Mouse (Mus musculus) stomach, postnatal 0 days (tissue): Measurements from ENCODE around the gene Ddx39. TPM values are rescaled to one million over a fixed set of nuclear protein-coding genes. Genes with fewer than 3 reads are reported as not detected.
A peak's percentile ranks its signal among the peaks of the same experiment; 100 is the strongest.

Experiments
- ATAC-seq: fragments of 200-750 bp; cut with Nextera tagmentation; 2 replicates; pipeline ENCODE4 v1.8.0; 2017; ENCODE audit not compliant: low FRiP score, low TSS enrichment
- DNase-seq: peaks from one replicate; pipeline ENCODE4 v3.0.0-alpha.2; 2016; ENCODE audit warnings: low spot score
- H3K27ac ChIP-seq: fragments of 300-500 bp; sonication (generic); replicated peaks from 2 replicates; pipeline ENCODE4 v1.5.1; 2014; ENCODE audit warnings: mild to moderate bottlenecking, control low read depth
- H3K27me3 ChIP-seq: fragments of 300-500 bp; sonication (generic); 2 replicates; pipeline ENCODE4 v1.6.1; 2014; ENCODE audit warnings: low read length; ENCODE audit not compliant: control insufficient read depth, insufficient read depth
- H3K36me3 ChIP-seq: fragments of 300-500 bp; sonication (generic); 2 replicates; pipeline ENCODE4 v1.6.1; 2014; ENCODE audit warnings: low read length, mixed read lengths; ENCODE audit not compliant: control insufficient read depth, insufficient read depth
- H3K4me1 ChIP-seq: fragments of 300-500 bp; sonication (generic); replicated peaks from 2 replicates; pipeline ENCODE4 v1.6.1; 2014; ENCODE audit warnings: antibody characterized with exemption; ENCODE audit not compliant: control insufficient read depth, insufficient read depth
- H3K4me2 ChIP-seq: fragments of 300-500 bp; sonication (generic); replicated peaks from 2 replicates; pipeline ENCODE4 v1.6.1; 2014; ENCODE audit warnings: low read depth, mild to moderate bottlenecking, control low read depth, moderate library complexity
- H3K4me3 ChIP-seq: fragments of 300-500 bp; sonication (generic); 2 replicates; pipeline ENCODE4 v1.5.1; 2014; ENCODE audit warnings: low read depth, low read length, control low read depth
- H3K9ac ChIP-seq: fragments of 300-500 bp; sonication (generic); 2 replicates; pipeline ENCODE4 v1.6.1; 2014; ENCODE audit warnings: mild to moderate bottlenecking, low read length, control low read depth, mixed read lengths
- H3K9me3 ChIP-seq: fragments of 300-500 bp; sonication (generic); 2 replicates; pipeline ENCODE4 v1.6.1; 2016; ENCODE audit warnings: low read length; ENCODE audit not compliant: control insufficient read depth
- CTCF ChIP-seq: IDR thresholded peaks from 2 replicates; pipeline ENCODE4 v1.5.1; 2016; ENCODE audit warnings: antibody characterized with exemption, low read depth, mild to moderate bottlenecking, moderate library complexity
- EP300 ChIP-seq: optimal IDR thresholded peaks from 2 replicates; pipeline ENCODE3; 2016; ENCODE audit warnings: antibody characterized with exemption
- WGBS: fragments of 180-500 bp; shearing (Covaris S2); extraction: QIAGEN DNeasy Blood & Tissue Kit; methylation state at CpG from one replicate; pipeline ENCODE4 v1.1.7; 2014; 5-methylcytosine and 5-hydroxymethylcytosine counted together
- polyA plus RNA-seq: library from polyadenylated mRNA; unstranded; fragments of >200 nt; fragmentation: Nextera tagmentation; extraction: Ambion mirVana; gene quantifications from 2 replicates; pipeline ENCODE4 v1.2.1, GENCODE M21; 2015

Ddx39 gene
- polyA plus RNA-seq, 1 experiment from 2014 or later = 86.6 TPM

- WGBS = 17% methylated on average over 3 of the region's 3 CpGs
- Histone ChIP-seq H3K27ac (peak overlapping the region; percentile 89), H3K9ac (peak overlapping the region; percentile 78), H3K4me1 (peaks cover 5% of the 10 kb centered on the region; the same call in 1 of the 2 replicates), H3K4me2 (peak overlapping the region; percentile 85), H3K4me3 (peak overlapping the region; percentile 69), H3K9me3 (no peaks in the 10 kb centered on the region), H3K36me3 (no peaks in the 10 kb centered on the region), H3K27me3 (no peaks in the 10 kb centered on the region)
- DNase-seq (no peak), ATAC-seq (no peak)
- TF ChIP-seq EP300 (no peak), CTCF (no peak)
Observed at GRCm38 (mm10) chr8:83740586-83740975, 25.6 kb downstream of the Ddx39 start.

GRCm38 (mm10) chr8:83740976-83741741, 26.2 kb downstream of the Ddx39 start, which contains the start of gene Adgre5:
Gene Adgre5 (minus strand): TSS chr8:83741326.
- H3K27ac ChIP-seq = peak within 1 kb of the TSS; percentile 89
- no peaks in the 10 kb centered on the region for H3K36me3 ChIP-seq
- peak; percentile 83 for ATAC-seq
- no peaks in the 10 kb centered on the region for H3K27me3 ChIP-seq
- H3K4me1 ChIP-seq = peaks cover 5% of the 10 kb centered on the region; the same call in 1 of the 2 replicates
- no peaks in the 10 kb centered on the region for H3K9me3 ChIP-seq
- WGBS = 2% methylated on average over 40 of the region's 56 CpGs
- H3K4me3 ChIP-seq = peak within 1 kb of the TSS; percentile 69
- H3K4me2 ChIP-seq = peak within 1 kb of the TSS; percentile 85
- H3K9ac ChIP-seq = peak within 1 kb of the TSS; percentile 78
- DNase-seq = peak; percentile 78
- TF ChIP-seq CTCF (peak; percentile 27), EP300 (no peak)

GRCm38 (mm10) chr8:83741849-83742655, 27.1 kb downstream of the Ddx39 start:
- Histone ChIP-seq H3K4me2 (peak overlapping the region; percentile 85), H3K27me3 (no peaks in the 10 kb centered on the region), H3K4me3 (peak overlapping the region; percentile 69; the same call in 1 of the 2 replicates), H3K36me3 (no peaks in the 10 kb centered on the region), H3K9ac (peak overlapping the region; percentile 78), H3K4me1 (peaks cover 5% of the 10 kb centered on the region; the same call in 1 of the 2 replicates), H3K27ac (peak overlapping the region; percentile 89), H3K9me3 (no peaks in the 10 kb centered on the region)
- 70% methylated on average over 19 of the region's 19 CpGs for WGBS
- no peak for DNase-seq
- ATAC-seq = no peak
- TF ChIP-seq CTCF = no peak
- no peak for TF ChIP-seq EP300

- WGBS = 93% methylated on average over 6 of the region's 6 CpGs
- ATAC-seq = no peak
- DNase-seq = no peak
- no peak overlapping the region for H3K4me2 ChIP-seq
- H3K4me1 ChIP-seq = peaks cover 7% of the 10 kb centered on the region; the same call in 1 of the 2 replicates
- H3K36me3 ChIP-seq = no peaks in the 10 kb centered on the region
- no peaks in the 10 kb centered on the region for H3K27me3 ChIP-seq
- H3K4me3 ChIP-seq = no peak overlapping the region
- no peak overlapping the region for H3K9ac ChIP-seq
- H3K9me3 ChIP-seq = no peaks in the 10 kb centered on the region
- TF ChIP-seq EP300 = no peak
- no peak for TF ChIP-seq CTCF
- H3K27ac ChIP-seq = no peak overlapping the region
Observed at GRCm38 (mm10) chr8:83742968-83743367, 28.0 kb downstream of the Ddx39 start.

- H3K9ac ChIP-seq = no peak overlapping the region
- TF ChIP-seq EP300 (no peak), CTCF (no peak)
- no peaks in the 10 kb centered on the region for H3K27me3 ChIP-seq
- ATAC-seq = no peak
- 82% methylated on average over 4 of the region's 4 CpGs for WGBS
- no peak overlapping the region for H3K4me2 ChIP-seq
- H3K4me1 ChIP-seq = peaks cover 5% of the 10 kb centered on the region; the same call in 1 of the 2 replicates
- H3K27ac ChIP-seq = no peak overlapping the region
- DNase-seq = no peak
- no peaks in the 10 kb centered on the region for H3K9me3 ChIP-seq
- H3K36me3 ChIP-seq = no peaks in the 10 kb centered on the region
- H3K4me3 ChIP-seq = no peak overlapping the region
Observed at GRCm38 (mm10) chr8:83744070-83744469, 29.1 kb downstream of the Ddx39 start.
